Mouse (Mus musculus): ENCODE measurements at regions not wholly inside any gene's neighbourhood (a gene's known extent, or its start where the extent isn't known, plus 50 kb on each side); places are given as distances from the start of the nearest gene placed in this dataset.
"Not testable (repeated sequence)": the region's sequence is repeated elsewhere in the genome, so short reads cannot be mapped to it uniquely, and the experiment has no call there.

GRCm38 (mm10) chr1:193510066-193510793 lies 140.1 kb upstream of the Camk1g start:
- no peak for DNase-seq

DNA sequence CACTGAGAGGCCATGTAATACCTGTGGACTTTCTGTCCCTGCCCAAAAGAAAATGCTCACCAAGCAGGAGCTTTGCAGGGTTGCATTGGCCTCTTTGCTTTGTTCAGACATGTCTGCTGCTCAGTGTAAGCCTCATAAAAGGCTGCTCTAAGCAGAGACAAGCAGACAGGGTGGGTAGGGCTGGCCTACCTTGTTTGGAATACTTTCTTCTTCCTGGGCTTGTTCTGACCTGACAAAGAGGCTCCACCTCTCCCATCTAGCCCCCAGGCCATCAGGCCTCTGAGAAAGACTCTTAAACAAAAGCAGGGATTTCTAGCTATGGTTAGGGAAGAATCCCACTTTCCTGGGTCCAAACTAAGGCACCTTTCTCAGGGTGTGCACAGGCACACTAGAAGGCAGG lies 138.2 kb upstream of the Camk1g start:
- DNase-seq = no peak

GRCm38 (mm10) chr1:193506991-193507390 lies 136.9 kb upstream of the Camk1g start:
- no peak for DNase-seq

- DNase-seq = no peak
Measured at GRCm38 (mm10) chr1:193505381-193505780, 135.3 kb upstream of the Camk1g start.

DNA sequence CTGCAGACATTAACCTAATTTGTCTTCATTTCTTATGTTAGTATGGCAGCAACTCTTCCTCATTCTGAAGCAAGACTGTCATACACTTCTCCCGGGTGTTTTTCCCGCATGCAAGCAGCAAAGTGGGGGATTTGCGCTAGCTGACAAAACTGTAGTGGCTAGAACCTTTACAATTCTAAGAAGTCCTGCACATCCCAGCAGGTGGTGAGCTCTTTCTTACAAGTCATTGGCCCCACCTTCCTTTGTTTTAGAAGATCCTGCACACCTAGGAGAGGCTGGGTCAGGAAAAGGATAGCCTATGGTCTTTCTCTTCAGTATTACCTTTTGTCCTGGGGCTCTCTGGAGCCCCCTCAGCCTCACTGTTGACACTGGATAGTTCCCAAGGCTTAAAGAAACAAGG lies 134.5 kb upstream of the Camk1g start:
- no peak for DNase-seq

DNA sequence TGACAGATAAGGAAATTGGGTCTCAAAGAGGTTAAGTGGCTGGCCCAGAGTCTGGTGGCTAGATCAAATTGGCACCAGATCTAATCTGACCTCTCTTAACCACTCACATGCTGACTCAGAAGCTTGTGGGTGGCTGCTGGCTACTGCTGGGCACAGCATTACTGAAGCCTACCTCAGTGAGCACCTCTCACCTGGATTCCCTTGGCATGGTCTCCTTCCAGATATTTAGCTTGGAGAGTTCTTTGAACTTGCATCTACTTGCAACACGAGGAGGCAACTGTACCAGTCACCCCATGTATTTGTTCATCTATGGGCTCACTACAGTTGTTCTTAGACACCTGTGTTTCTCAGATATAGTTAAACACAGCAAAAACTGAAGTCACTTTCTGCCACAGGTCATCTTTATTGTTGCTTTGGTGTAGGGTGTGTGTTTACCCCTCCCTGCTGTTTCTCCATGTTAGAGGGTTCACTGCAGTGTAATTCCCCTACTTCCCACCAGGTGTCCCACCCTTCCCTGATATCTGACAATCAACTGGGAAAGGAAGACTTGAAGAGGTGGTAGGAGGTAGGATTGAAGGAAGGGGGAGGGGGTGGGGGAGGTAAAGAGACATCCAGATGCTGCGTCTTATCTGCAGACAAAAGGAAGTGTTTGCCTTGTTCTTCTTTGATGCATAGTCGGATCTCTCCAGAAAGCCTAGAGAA lies 133.7 kb upstream of the Camk1g start:
- peak; percentile 43 for DNase-seq

DNA sequence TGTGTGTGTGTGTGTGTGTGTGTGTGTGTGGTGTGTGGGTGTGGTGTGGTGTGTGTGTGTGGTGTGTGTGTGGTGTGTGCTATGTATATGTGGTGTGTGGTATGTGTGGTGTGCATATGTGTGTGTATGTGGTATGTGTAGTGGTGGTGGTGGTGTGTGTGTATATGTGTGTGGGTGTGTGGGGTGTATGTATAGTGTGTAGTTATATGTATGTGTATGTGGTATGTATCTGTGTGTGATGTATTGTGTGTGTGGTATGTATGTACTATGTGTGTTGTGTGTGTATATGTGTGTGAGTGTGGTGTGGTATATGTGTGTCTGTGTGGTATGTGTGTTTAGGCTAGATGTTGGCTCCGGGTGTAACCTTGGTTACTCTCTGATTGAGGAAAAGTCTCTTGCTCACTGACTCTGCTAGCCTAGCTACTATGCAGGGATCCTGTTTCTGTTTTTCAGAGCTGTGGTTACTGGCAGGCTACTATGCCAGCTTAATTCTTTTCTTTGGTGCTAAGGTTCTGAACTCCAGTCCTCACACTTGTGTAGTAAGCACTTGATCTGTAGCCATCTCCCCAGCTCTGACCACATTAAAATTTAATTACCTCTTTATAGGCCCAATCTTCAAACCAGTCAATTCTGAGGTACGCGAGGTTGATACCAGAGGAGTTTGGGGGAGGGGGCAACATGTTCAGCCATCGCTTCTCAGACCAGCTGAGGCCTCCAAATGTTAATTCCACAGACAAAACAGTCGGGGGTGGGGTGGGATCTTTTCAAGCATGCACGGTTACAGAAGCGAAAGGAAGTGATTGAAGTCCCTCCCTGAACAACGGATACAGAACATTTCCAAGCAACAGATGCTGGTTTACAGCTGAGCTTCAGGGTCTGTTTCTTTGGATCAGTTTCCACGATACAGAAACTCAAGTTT lies 126.4 kb upstream of the Camk1g start:
- no peak for DNase-seq

DNA sequence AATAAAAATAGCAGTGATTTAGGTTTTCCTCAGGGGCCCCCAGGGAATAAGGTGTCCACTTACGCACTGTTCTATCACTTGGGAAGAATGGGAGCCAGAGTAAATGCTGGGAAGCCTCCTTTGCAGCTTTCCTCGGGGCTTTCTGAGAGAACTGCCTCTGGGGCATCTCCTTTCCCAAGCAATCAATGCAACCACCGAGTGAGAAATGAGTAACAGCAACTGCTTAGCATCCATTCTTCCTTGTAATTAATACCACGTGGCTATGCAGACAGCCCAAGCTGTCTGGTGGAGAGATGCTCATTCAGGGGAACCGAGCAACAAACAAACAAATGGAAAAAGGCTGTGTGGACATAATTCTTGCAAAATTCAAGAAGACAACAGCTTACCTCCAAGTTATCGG lies 117.9 kb upstream of the Camk1g start:
- DNase-seq = no peak

DNA sequence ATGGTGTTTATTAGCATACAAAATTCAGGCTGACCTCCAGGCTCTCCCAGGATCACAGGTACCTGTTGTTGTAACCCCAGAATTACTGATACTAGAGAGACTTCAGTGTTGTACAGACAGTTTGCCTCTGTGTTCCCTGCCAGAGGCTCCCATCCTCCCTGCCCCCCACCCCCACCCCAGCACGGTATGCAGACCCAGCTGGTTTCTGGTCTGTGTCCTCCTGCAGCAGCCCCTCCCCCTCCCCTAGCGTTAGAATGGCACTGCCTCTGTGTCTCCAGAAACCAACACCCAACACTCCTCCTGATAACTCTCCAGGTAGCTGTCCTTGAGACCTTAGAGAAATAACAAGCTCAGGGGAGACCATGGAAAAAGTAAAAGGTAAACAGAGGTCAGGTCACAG lies 116.6 kb upstream of the Camk1g start:
- DNase-seq = not testable (repeated sequence)

DNA sequence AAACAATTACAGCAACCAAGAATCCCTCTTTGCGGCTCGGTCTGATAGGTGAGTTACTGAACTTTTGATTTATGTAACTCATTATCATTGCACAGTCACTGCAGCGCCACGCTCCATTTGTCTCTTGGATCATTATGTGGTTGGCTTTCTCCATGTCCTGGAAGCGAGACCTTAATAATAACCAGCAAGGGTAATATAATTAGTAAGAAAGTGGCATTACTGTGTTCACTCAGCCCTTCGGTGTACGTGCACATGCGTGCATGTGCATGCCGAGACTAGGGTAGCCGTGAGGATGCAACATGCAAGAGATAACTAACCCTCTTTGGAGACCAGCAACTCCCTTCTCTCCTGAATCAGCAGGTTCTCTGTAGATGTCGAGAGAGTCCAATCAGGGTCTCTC lies 114.9 kb upstream of the Camk1g start:
- DNase-seq = no peak

- DNase-seq = no peak
Measured at GRCm38 (mm10) chr1:193477298-193477697, 107.2 kb upstream of the Camk1g start.

- DNase-seq = no peak
Measured at GRCm38 (mm10) chr1:193476805-193477204, 106.7 kb upstream of the Camk1g start.

GRCm38 (mm10) chr1:193466306-193466705 lies 96.2 kb upstream of the Camk1g start:
- DNase-seq = no peak

DNA sequence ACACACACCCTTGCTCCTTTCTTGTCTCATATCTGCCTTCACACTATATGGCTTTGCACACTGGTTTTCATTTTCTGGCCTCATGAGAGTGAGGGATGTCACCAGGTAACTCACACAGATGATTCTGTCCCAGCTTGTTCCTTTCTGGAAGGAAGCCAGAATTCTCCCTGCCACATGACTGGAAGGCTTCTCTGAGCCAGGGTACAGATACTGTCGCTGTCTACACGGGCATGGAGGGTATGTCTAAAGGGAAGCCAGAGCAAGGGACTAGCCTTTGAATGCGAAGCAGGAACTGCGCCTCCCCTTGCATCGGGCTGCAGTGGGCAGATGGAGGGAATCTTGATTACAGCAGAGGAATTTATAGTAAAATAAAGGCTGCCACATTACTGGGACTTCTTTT lies 89.6 kb upstream of the Camk1g start:
- no peak for DNase-seq

- no peak for DNase-seq
Measured at GRCm38 (mm10) chr1:193457908-193458307, 87.8 kb upstream of the Camk1g start.

DNA sequence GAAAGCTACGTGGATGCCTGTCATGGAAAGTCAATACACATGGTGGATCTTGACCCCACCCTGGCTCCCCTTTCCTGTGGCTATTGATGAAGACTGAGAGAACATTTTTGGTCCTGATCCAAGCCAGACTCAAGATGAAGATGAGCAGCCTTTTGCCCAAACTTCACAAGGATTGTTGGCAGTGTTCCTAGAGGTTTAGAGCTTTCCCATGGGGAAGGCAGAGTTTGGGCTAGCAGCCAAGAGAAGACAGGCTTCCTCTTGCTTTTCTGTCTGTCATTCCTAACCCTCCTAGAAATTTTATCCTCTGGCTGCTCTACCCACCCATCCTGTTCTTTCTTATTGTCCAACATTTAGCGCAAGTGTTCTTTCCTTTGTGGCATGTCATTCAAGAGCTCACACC lies 83.6 kb upstream of the Camk1g start:
- DNase-seq = no peak

DNA sequence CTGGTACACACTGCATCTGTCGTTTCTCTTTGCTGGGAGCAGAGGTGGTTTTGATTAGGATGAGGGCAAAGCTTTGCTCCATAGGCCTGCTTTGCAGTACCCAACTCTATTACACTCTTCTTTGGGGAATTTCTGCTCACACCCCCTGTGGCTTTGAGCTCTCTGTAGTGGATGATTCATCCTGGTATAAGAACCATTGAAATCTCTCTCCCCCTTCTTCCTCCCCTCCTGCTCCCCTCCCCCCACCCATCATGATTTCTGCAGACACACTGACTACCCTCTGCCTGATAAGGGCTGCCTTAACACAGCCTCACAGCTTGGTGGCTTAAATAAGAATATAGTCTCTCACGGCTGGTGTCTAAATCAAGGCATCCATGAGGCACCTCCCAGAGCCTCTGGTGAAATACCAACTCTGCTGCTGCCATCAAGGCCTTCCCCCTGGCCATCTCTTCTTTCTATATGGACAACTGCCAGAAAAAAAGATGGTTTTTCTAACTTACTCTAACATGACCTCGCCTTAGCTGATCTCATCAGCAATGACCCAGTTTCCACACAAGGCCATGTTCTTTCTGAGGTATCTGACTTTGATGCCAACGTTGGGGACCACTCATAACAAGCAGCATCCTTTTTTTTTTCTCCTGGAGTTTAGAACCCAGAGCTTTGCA lies 81.5 kb upstream of the Camk1g start:
- DNase-seq = no peak

GRCm38 (mm10) chr1:193450814-193451213 lies 80.7 kb upstream of the Camk1g start:
- DNase-seq = peak; percentile 72

DNA sequence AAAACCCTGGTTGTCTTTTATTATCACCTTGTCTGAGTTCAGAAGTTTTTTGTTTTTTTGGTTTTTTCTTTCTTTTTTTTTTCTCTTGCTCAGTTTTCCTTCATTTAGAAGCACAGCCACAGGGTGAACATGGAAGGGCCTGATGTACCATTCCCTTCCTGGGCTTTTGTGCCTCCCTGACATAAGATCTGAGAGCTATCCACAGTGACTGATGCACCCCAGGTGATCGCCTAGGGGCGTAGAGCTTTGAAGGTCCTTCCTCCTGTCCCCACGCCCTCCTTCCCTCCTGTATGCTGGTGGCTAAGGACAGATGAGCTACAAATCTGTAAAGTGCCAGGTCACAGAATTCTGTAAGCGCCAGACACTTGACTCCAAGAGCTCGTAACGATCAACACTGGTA lies 80.1 kb upstream of the Camk1g start:
- no peak for DNase-seq

DNA sequence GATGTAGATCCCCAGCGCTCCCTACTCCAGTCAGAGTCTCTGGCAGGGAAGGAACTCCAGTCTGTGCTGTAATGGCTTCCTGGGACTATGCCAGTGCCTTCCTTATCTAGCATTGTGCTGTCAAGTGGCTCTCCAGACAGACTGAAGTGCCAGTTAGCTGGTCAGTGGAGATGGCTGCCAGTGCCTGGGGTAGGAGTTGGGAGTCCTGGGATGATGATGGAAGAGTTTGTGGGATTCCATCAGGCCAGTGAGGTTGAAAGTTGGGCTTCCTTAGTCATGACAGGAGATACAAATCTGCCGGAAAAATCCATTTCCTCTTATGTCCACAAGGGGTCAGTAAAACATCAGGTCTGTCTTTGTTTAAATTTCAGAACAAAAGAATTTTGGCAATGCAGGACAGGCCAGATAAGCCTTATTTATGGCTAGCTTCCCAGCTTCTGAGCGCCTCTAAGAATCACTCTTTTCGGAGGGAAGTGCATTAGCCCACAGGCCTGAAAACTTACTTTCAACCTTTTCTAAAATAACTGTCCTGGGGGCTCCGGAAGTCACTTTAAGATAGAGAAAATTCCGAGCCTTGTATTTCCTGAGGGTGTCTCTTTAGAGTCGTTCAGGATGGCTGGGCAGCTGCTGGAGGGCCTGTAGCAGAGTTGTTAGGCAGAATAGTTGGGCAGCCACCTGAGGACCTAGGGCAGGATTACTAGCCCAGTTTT lies 79.5 kb upstream of the Camk1g start:
- peak; percentile 24 for DNase-seq

DNA sequence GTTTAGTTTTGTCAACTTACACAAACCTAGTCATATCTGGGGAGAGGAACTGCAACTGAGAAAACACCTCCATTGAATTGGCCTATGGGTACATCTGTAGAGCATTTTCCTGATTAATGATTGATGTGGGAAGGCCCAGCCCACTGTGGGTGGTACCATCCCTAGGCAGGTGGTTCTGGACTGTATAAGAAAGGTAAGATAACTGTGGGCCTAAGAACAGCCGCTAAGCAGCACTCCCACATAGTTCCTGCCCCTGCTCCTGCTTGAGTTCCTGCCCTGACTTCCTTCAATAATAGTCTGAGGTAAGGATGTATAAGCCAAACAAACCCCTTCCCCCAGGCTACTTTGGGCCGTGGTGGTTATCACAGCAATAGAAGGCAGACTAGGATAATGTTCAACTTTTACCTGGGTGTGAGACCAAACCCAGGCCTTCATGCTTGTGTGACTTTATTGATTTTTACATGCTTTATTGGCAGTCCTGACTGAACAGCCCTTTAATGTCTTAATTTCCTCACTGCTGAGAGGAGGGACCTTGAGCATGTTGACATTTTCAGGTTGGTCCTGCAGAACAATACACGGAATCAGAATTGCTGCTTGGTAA lies 78.8 kb upstream of the Camk1g start:
- DNase-seq = no peak

DNA sequence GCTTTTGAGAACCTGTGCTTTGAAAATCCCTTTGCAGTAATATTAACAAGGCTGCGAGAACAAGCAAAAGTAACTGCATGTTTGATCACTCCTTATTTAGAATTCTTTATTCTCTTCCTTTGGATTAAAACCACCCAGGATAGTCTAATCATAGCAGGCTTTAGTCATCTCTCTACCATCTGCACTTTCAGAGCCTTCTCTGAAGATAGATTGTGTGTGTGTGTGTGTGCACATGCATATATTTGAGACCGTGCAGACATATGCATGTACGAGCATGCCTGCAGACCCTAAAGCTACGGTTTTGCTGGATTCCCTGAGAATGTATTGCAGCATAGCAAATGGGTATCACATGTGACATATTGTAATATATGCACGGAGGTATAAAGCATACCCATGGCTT lies 77.5 kb upstream of the Camk1g start:
- DNase-seq = no peak
